Mouse (Mus musculus): ENCODE data around the gene Tm9sf4. TPM values are rescaled to one million over a fixed set of nuclear protein-coding genes. Genes with fewer than 3 reads are reported as not detected.
A peak's percentile ranks its signal among the peaks of the same experiment; 100 is the strongest.

The Tm9sf4 gene
- polyA plus RNA-seq, 1 experiment from 2014 or later = 54.5 TPM

DNA sequence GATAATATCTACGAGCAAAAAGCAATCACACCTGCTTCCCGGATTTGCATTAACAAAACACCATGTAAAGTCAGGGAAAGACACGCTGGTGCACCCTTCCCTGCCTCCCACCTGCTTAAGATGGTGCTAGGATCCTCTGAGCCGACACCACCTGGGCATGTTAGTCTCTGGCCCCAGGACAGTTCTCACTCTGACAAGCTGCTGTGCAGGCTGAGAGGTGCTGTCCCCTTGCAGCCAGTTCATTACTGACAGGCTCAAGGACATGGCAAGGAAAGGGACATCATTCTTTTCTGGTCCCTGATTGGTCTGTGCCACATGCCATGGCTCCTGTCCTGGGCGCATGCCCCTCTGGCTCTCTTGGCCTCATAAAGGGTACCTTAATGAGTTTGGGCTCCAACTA lies 67.4 kb downstream of the Tm9sf4 start:
- Histone ChIP-seq H3K4me2 (ENCODE audit: low read length) (no peak overlapping the region), H3K27ac (ENCODE audit: low read depth, low read length) (no peak overlapping the region), H3K36me3 (ENCODE audit: control insufficient read depth, insufficient read depth, low read length) (peaks cover 63% of the 10 kb centered on the region), H3K9ac (ENCODE audit: low read length) (no peak overlapping the region), H3K4me3 (ENCODE audit: low read depth, low read length) (no peak overlapping the region), H3K4me1 (ENCODE audit: control insufficient read depth, insufficient read depth, low read length) (no peaks in the 10 kb centered on the region), H3K27me3 (replicated peaks; ENCODE audit: control insufficient read depth, insufficient read depth, low read length) (no peaks in the 10 kb centered on the region), H3K9me3 (replicated peaks; ENCODE audit: control insufficient read depth, low read length) (no peaks in the 10 kb centered on the region)
- WGBS = 86% methylated on average over 5 of the region's 5 CpGs
- ATAC-seq (no peak), DNase-seq (ENCODE audit: low spot score) (no peak)

DNA sequence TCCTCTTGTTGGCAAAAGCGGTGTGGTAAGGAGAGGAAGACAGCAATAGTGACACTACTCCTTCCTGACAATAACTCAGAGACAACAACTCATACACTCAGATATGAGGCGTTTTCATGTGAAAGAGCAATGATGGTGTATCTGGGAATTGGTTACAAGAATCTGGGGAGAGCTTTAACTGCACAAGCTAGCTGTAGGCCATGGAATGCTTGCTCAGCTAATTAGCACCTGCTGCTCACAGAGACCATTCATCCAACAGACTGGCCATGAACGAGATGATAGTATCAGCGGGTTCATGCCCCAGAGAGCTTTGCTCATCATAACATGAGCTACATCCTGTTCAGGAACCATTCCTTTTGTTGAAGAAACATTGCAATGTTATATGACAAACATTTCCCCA lies 76.1 kb downstream of the Tm9sf4 start:
- no peak overlapping the region for H3K9ac ChIP-seq (ENCODE audit: low read length)
- ATAC-seq (no peak), DNase-seq (ENCODE audit: low spot score) (no peak)
- peaks cover 44% of the 10 kb centered on the region for H3K36me3 ChIP-seq (ENCODE audit: control insufficient read depth, insufficient read depth, low read length)
- no peak overlapping the region for H3K27ac ChIP-seq (ENCODE audit: low read depth, low read length)
- 68% methylated on average over 4 of the region's 4 CpGs for WGBS
- H3K4me3 ChIP-seq (ENCODE audit: low read depth, low read length) = no peak overlapping the region
- H3K27me3 ChIP-seq (replicated peaks; ENCODE audit: control insufficient read depth, insufficient read depth, low read length) = no peaks in the 10 kb centered on the region
- peaks cover 14% of the 10 kb centered on the region for H3K4me1 ChIP-seq (ENCODE audit: control insufficient read depth, insufficient read depth, low read length)
- no peaks in the 10 kb centered on the region for H3K9me3 ChIP-seq (replicated peaks; ENCODE audit: control insufficient read depth, low read length)
- H3K4me2 ChIP-seq (ENCODE audit: low read length) = no peak overlapping the region

DNA sequence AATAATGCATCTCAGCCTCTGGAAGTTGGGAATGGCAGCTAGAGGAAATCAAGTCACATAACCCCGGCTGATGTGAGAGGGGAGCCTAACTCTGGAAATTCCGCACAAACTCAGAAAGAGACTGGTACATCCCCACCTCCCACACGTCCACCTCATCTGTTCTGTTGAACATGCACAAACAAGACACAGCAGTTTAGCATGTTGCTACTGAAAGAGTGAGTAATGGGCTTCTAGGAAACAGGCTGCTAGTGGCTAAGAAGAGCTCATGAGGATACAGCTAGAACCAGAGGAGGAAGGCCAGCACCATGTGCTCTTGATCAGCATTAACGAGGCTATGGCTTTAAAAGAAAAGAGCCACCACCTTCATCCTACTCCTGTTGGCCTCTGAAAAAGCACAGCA lies 76.8 kb downstream of the Tm9sf4 start:
- no peak overlapping the region for H3K4me2 ChIP-seq (ENCODE audit: low read length)
- no peak overlapping the region for H3K4me3 ChIP-seq (ENCODE audit: low read depth, low read length)
- peaks cover 15% of the 10 kb centered on the region for H3K4me1 ChIP-seq (ENCODE audit: control insufficient read depth, insufficient read depth, low read length)
- no peak overlapping the region for H3K27ac ChIP-seq (ENCODE audit: low read depth, low read length)
- no peaks in the 10 kb centered on the region for H3K27me3 ChIP-seq (replicated peaks; ENCODE audit: control insufficient read depth, insufficient read depth, low read length)
- no peak overlapping the region for H3K9ac ChIP-seq (ENCODE audit: low read length)
- peaks cover 39% of the 10 kb centered on the region for H3K36me3 ChIP-seq (ENCODE audit: control insufficient read depth, insufficient read depth, low read length)
- WGBS = 68% methylated on average over 4 of the region's 4 CpGs
- no peaks in the 10 kb centered on the region for H3K9me3 ChIP-seq (replicated peaks; ENCODE audit: control insufficient read depth, low read length)
- no peak for DNase-seq (ENCODE audit: low spot score)
- ATAC-seq = no peak

DNA sequence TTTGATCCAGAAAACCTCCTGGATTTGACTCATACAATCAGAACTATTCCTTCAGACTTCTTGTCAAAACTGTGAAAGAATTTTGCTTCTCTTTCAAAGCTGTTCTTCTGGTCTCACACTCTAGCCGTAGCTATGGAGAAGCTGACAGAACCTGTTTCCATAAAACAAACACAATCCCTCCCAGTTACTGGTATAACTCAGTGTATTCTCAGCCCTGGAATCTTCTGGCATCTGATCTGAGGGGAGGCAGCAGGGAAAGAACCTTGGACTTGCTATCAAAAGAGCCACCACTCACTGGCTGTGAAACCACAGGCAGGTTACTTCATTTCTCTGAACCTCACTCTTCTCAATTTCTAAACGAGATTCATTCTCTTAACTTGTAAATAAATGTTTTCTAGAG lies 77.3 kb downstream of the Tm9sf4 start:
- Histone ChIP-seq H3K36me3 (ENCODE audit: control insufficient read depth, insufficient read depth, low read length) (peaks cover 36% of the 10 kb centered on the region), H3K9ac (ENCODE audit: low read length) (no peak overlapping the region), H3K27me3 (replicated peaks; ENCODE audit: control insufficient read depth, insufficient read depth, low read length) (no peaks in the 10 kb centered on the region), H3K4me2 (ENCODE audit: low read length) (no peak overlapping the region; the same call in 1 of the 2 replicates), H3K4me3 (ENCODE audit: low read depth, low read length) (no peak overlapping the region), H3K4me1 (ENCODE audit: control insufficient read depth, insufficient read depth, low read length) (peaks cover 15% of the 10 kb centered on the region), H3K9me3 (replicated peaks; ENCODE audit: control insufficient read depth, low read length) (no peaks in the 10 kb centered on the region), H3K27ac (ENCODE audit: low read depth, low read length) (no peak overlapping the region)
- no peak for DNase-seq (ENCODE audit: low spot score)
- 64% methylated on average over 2 of the region's 2 CpGs for WGBS
- no peak for ATAC-seq

DNA sequence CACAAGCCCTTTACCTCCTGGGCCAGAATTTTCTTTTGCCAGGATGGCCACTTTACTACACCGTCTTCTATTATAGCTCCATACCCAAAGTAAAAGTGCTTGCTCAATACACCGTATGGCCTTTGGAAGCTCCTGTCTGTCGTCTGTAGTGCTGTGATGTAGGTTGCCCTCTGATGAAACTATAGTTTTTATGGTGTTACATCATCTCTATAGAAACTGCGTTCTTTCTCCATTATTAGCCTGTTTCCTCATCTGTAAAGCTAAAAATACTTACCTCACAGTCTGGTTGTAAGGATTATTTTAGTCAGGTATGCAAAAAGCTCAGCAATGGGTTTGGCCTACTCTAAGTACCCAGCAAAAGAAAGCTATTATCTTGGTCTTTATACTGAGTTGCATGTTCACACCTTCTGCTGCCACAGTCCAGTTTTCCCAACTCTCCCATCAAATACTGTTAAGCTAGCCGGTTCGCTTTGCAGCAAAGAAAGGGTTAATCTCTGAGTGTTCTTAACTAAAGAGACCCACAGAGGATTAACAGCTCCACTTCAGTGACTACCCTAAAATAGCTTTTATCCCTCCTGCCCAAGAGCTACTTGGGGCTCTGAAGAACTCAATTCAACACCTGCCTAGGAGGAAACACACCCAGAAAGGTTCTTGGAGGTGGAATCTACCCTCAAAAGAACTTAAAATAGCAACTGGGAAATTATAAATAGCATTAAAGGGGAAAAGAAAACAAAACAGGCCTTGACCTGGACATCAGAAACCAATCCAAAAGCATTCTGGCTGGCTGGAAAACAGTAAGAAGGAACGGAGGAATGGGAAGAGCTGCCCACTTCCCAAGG lies 78.1 kb downstream of the Tm9sf4 start:
- Histone ChIP-seq H3K27me3 (replicated peaks; ENCODE audit: control insufficient read depth, insufficient read depth, low read length) (no peaks in the 10 kb centered on the region), H3K4me1 (ENCODE audit: control insufficient read depth, insufficient read depth, low read length) (peaks cover 15% of the 10 kb centered on the region), H3K4me2 (ENCODE audit: low read length) (peak overlapping the region; percentile 95), H3K27ac (ENCODE audit: low read depth, low read length) (no peak overlapping the region), H3K36me3 (ENCODE audit: control insufficient read depth, insufficient read depth, low read length) (peaks cover 32% of the 10 kb centered on the region), H3K4me3 (ENCODE audit: low read depth, low read length) (peak overlapping the region; percentile 94), H3K9me3 (replicated peaks; ENCODE audit: control insufficient read depth, low read length) (no peaks in the 10 kb centered on the region), H3K9ac (ENCODE audit: low read length) (peak overlapping the region; percentile 96)
- WGBS = 38% methylated on average over 7 of the region's 7 CpGs
- DNase-seq (ENCODE audit: low spot score) (no peak), ATAC-seq (no peak)

DNA sequence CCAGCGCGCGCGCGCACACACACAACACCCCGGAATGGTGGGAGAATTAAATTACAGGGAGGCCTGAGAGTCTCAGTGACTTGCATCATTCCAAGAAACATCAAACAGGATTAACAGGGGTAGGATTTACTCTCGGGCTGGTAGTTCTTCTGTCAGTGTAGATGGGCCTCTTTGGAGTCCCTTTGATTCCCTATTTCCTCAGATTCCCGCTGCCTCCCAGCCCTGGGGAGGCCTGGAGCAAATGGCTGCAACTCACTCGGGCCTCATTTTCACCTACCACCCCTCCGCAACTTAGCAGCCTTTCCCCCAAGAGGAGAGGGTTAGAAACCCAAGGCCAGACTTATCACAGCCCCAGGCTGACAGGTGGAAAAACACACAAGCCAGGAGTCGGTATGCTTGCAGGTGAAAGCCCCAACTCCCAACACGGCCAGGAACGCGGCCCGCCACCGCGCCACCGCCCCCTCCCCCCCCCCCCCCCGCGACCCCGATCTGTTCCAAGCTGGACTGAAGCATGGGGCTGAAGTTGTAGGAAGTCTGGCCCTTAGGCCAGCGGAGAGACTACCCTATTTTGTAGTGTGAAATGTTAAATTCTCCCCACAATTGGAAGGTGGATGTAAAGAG lies 78.9 kb downstream of the Tm9sf4 start:
- Histone ChIP-seq H3K27ac (ENCODE audit: low read depth, low read length) (no peak overlapping the region), H3K4me1 (ENCODE audit: control insufficient read depth, insufficient read depth, low read length) (peaks cover 15% of the 10 kb centered on the region)
- WGBS = 1% methylated on average over 21 of the region's 22 CpGs

DNA sequence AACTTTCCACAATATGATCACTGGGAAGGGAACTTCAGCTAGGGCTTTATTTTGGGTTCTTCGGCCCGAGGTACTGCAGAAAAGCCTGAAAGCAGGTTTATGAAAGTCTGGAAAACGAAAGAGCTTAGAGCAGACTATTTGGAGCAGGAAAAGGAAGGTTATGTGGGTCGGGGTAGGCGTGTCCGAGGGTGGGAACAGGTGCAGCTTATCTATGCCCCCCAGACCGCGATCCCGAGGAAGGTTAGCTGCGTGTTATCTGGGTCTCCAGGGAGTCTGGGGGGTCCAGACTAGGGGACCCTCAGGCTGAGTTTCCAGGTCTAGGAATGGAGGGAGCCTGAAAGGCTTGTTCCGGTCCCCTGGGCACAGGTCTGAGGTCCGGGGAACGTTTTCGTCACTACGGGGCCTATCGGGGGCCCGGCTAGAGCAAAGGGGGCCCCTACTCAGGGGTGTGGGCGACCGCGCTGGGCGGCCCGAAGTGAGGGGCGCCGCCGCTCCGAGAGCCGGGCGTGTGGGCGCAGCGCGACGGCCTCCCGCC lies 79.7 kb downstream of the Tm9sf4 start:
- peak; percentile 21 for DNase-seq (ENCODE audit: low spot score)
- WGBS = under 1% methylated on average over 21 of the region's 33 CpGs
- peaks cover 21% of the 10 kb centered on the region for H3K36me3 ChIP-seq (ENCODE audit: control insufficient read depth, insufficient read depth, low read length)

More for the DNA sequence above, 78.9 kb downstream of the Tm9sf4 start:
- H3K4me3 ChIP-seq (ENCODE audit: low read depth, low read length) = peak overlapping the region; percentile 94
- peaks cover 25% of the 10 kb centered on the region for H3K36me3 ChIP-seq (ENCODE audit: control insufficient read depth, insufficient read depth, low read length)
- peak overlapping the region; percentile 95 for H3K4me2 ChIP-seq (ENCODE audit: low read length)
- ATAC-seq (no peak), DNase-seq (ENCODE audit: low spot score) (peak; percentile 34)
- H3K27me3 ChIP-seq (replicated peaks; ENCODE audit: control insufficient read depth, insufficient read depth, low read length) = no peaks in the 10 kb centered on the region
- H3K9me3 ChIP-seq (replicated peaks; ENCODE audit: control insufficient read depth, low read length) = no peaks in the 10 kb centered on the region
- H3K9ac ChIP-seq (ENCODE audit: low read length) = peak overlapping the region; percentile 96

DNA sequence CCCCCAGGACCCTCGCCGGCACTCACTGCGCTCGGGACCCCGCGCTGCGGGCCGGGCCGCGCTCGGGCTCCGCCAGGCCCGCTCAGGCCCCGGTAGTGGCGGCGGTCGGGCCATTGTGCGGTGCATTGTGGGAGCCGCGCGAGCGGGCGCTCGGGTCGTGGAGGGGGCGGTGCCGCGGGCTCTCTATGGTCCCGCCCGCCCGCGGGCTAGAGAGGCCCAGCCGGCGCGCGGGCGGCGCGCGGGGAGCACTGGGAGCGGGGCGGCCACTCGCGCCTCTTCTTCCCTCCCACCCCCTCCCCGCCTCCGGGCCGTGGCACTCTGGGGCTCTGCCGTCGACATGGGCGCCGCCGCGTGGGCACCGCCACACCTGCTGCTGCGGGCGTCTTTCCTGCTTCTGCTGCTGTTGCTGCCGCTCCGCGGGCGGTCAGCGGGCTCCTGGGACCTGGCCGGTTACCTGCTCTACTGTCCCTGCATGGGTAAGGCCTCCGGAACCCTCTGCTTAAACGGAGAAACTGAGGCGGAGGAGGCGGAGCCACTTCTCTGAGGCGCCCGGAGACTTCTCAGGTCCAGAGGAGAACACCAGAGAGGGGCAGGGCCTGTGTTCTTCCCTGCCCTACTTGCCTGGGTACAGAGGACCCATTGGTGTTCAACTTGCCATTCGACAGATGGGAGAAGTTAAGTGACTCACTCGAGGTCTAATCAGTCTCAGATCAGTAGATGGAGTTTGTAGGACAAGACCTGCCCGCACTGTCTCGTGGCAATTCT lies 80.3 kb downstream of the Tm9sf4 start, which contains the start of the genes Plagl2 and Pofut1:
Gene Plagl2, minus strand, starts transcription at position 177 of the 765 bp plus-strand sequence.
Gene Pofut1, plus strand, starts transcription at position 284 of the 765 bp plus-strand sequence.
- Histone ChIP-seq H3K4me2 (ENCODE audit: low read length) (peak within 1 kb of the TSS; percentile 95), H3K27ac (ENCODE audit: low read depth, low read length) (peak within 1 kb of the TSS; percentile 80), H3K36me3 (ENCODE audit: control insufficient read depth, insufficient read depth, low read length) (peaks cover 15% of the 10 kb centered on the region; the same call in 1 of the 2 replicates), H3K4me3 (ENCODE audit: low read depth, low read length) (peak within 1 kb of the TSS; percentile 94), H3K4me1 (ENCODE audit: control insufficient read depth, insufficient read depth, low read length) (peaks cover 15% of the 10 kb centered on the region), H3K9ac (ENCODE audit: low read length) (peak within 1 kb of the TSS; percentile 96), H3K9me3 (replicated peaks; ENCODE audit: control insufficient read depth, low read length) (no peaks in the 10 kb centered on the region), H3K27me3 (replicated peaks; ENCODE audit: control insufficient read depth, insufficient read depth, low read length) (no peaks in the 10 kb centered on the region)
- DNase-seq (ENCODE audit: low spot score) (peak; percentile 96), ATAC-seq (peak; percentile 99)
- under 1% methylated on average over 56 of the region's 72 CpGs for WGBS

More for the DNA sequence above, 79.7 kb downstream of the Tm9sf4 start:
- peak overlapping the region; percentile 95 for H3K4me2 ChIP-seq (ENCODE audit: low read length)
- H3K4me1 ChIP-seq (ENCODE audit: control insufficient read depth, insufficient read depth, low read length) = peaks cover 15% of the 10 kb centered on the region
- no peaks in the 10 kb centered on the region for H3K27me3 ChIP-seq (replicated peaks; ENCODE audit: control insufficient read depth, insufficient read depth, low read length)
- H3K4me3 ChIP-seq (ENCODE audit: low read depth, low read length) = peak overlapping the region; percentile 94
- ATAC-seq = peak; percentile 68; the same call in 1 of the 2 replicates
- H3K9me3 ChIP-seq (replicated peaks; ENCODE audit: control insufficient read depth, low read length) = no peaks in the 10 kb centered on the region
- peak overlapping the region; percentile 96 for H3K9ac ChIP-seq (ENCODE audit: low read length)
- H3K27ac ChIP-seq (ENCODE audit: low read depth, low read length) = peak overlapping the region; percentile 80

All from forebrain, embryonic 14.5 days (tissue).